Mouse (Mus musculus): ENCODE results near the gene Psg27. TPM values are rescaled to one million over a fixed set of nuclear protein-coding genes. Genes with fewer than 3 reads are reported as not detected.
"Not testable (repeated sequence)": the region's sequence is repeated elsewhere in the genome, so short reads cannot be mapped to it uniquely, and the experiment has no call there.

Gene Psg27
- polyA plus RNA-seq (2016; fragmentation: Nextera tagmentation; extraction: Ambion mirVana), result not detected in 2 replicates

DNA sequence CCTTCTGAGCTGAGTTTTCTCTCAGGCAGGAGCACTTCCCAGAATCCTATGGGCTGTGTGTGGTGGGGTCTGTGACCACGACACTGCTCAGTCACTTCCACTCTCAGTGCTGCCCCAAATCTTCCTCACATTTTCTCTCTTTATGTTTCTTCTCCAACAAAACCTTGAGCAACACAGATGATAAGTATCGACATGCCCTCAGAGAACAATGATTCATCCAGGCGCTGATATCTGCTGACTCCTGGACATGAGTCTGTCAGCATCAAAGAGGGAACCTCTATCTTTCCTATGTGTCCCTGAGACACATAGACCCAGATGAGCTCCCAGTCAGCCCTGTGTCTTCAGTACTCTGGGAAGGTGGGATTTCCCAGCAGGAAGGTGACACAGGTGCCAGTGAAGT lies at the start of gene Psg27:
Gene Psg27 (minus strand): TSS at position 101 of the 400 bp plus-strand sequence.
- no peaks in the 10 kb centered on the region for H3K36me3 ChIP-seq (replicated peaks)
- H3K4me3 ChIP-seq (replicated peaks), result no peak within 1 kb of the TSS
- no peak within 1 kb of the TSS for H3K27ac ChIP-seq
- H3K9me3 ChIP-seq, result 0 out of 2 replicates have a peak, but pooled peaks cover 8% of the 10 kb centered on the region
- no peak within 1 kb of the TSS for H3K9ac ChIP-seq
- WGBS, result 86% methylated on average over 3 of the region's 3 CpGs
- no peaks in the 10 kb centered on the region for H3K27me3 ChIP-seq
- H3K4me1 ChIP-seq, result no peaks in the 10 kb centered on the region
- no peak within 1 kb of the TSS for H3K4me2 ChIP-seq
- ATAC-seq (ENCODE audit: low FRiP score), result no peak

DNA sequence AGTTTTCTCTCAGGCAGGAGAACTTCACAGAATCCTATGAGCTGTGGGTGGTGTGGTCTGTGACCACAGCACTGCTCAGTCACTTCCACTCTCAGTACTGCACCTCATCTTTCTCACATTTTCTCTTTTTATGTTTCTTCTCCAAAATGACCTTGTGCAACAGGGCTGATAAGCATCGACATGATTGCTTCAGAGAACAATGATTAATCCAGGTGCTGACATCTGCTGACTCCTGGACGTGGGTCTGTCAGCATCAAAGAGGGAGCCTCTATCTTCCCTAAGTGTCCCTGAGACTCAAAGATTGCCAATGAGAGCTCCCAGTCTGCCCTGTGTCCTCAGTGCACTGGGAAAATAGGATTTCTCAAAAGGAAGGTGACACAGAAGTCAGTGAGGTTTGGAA lies 49.3 kb upstream of the Psg27 start, which contains the start of gene Psg23:
Gene Psg23 (minus strand): TSS at position 101 of the 400 bp plus-strand sequence.
- not testable (repeated sequence) for H3K9ac ChIP-seq; H3K4me1 ChIP-seq; H3K36me3 ChIP-seq (replicated peaks); ATAC-seq (ENCODE audit: low FRiP score); H3K4me3 ChIP-seq (replicated peaks); H3K27ac ChIP-seq; H3K27me3 ChIP-seq; H3K4me2 ChIP-seq; H3K9me3 ChIP-seq
- 71% methylated on average over 1 of the region's 2 CpGs for WGBS

GRCm38 (mm10) chr7:18559850-18560249 lies 7.3 kb downstream of the Psg27 start:
- Histone ChIP-seq H3K4me1 (no peaks in the 10 kb centered on the region), H3K27ac (no peak overlapping the region), H3K27me3 (no peaks in the 10 kb centered on the region), H3K4me3 (replicated peaks) (no peak overlapping the region), H3K9ac (no peak overlapping the region), H3K4me2 (no peak overlapping the region), H3K9me3 (no peaks in the 10 kb centered on the region), H3K36me3 (replicated peaks) (no peaks in the 10 kb centered on the region)
- no peak for ATAC-seq (ENCODE audit: low FRiP score)

GRCm38 (mm10) chr7:18555751-18556150 lies 11.4 kb downstream of the Psg27 start:
- not testable (repeated sequence) for H3K27me3 ChIP-seq; H3K9ac ChIP-seq; H3K9me3 ChIP-seq; ATAC-seq (ENCODE audit: low FRiP score); H3K4me2 ChIP-seq; H3K4me3 ChIP-seq (replicated peaks); H3K36me3 ChIP-seq (replicated peaks); H3K4me1 ChIP-seq; H3K27ac ChIP-seq
- 83% methylated on average over 3 of the region's 3 CpGs for WGBS

- 57% methylated on average over 3 of the region's 3 CpGs for WGBS
- Histone ChIP-seq H3K9me3 (0 out of 2 replicates have a peak, but pooled peaks cover 3% of the 10 kb centered on the region), H3K4me3 (replicated peaks) (no peak overlapping the region), H3K27ac (no peak overlapping the region), H3K9ac (no peak overlapping the region), H3K36me3 (replicated peaks) (no peaks in the 10 kb centered on the region), H3K4me1 (no peaks in the 10 kb centered on the region), H3K27me3 (no peaks in the 10 kb centered on the region), H3K4me2 (no peak overlapping the region)
- ATAC-seq (ENCODE audit: low FRiP score), result no peak
These were observed 33.7 kb downstream of the Psg27 start for GRCm38 (mm10) chr7:18533420-18533819.

GRCm38 (mm10) chr7:18532169-18532568 lies 34.9 kb downstream of the Psg27 start, which contains the start of gene Psg25:
Psg25 (minus strand) TSS chr7:18532269.
- Histone ChIP-seq H3K27ac (no peak within 1 kb of the TSS), H3K9me3 (no peaks in the 10 kb centered on the region), H3K9ac (no peak within 1 kb of the TSS), H3K36me3 (replicated peaks) (no peaks in the 10 kb centered on the region), H3K4me2 (no peak within 1 kb of the TSS), H3K4me3 (replicated peaks) (no peak within 1 kb of the TSS), H3K27me3 (no peaks in the 10 kb centered on the region), H3K4me1 (no peaks in the 10 kb centered on the region)
- whole genome bisulfite sequencing, result 85% methylated on average over 1 of the region's 1 CpGs
- ATAC-seq (ENCODE audit: low FRiP score), result no peak

GRCm38 (mm10) chr7:18524668-18525067 lies 42.4 kb downstream of the Psg27 start:
- Histone ChIP-seq H3K27me3 (no peaks in the 10 kb centered on the region), H3K27ac (no peak overlapping the region), H3K9ac (no peak overlapping the region), H3K4me3 (replicated peaks) (no peak overlapping the region), H3K4me1 (no peaks in the 10 kb centered on the region), H3K36me3 (replicated peaks) (no peaks in the 10 kb centered on the region), H3K4me2 (no peak overlapping the region), H3K9me3 (0 out of 2 replicates have a peak, but pooled peaks cover 2% of the 10 kb centered on the region)
- WGBS, result 92% methylated on average over 8 of the region's 8 CpGs
- ATAC-seq (ENCODE audit: low FRiP score), result no peak

DNA sequence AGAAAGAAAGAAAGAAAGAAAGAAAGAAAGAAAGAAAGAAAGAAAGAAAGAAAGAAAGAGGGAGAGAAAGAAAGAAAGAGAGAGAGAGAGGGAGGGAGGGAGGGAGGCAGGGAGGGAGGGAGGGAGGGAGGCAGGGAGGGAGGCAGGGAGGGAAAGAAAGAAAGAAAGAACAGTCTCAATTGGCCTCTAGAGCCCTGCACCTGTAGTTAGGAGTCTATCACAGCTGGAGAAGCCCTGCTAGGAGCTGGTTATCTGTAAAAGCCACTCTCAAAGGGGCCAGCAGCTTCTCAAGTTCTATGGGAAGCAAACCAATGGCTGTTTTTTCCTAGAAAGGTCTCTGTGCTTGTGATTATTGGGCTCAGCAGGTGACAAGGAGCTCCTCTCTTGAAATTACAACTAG lies 54.3 kb downstream of the Psg27 start:
- not testable (repeated sequence) for H3K4me2 ChIP-seq; H3K9ac ChIP-seq; H3K9me3 ChIP-seq; H3K27me3 ChIP-seq; H3K36me3 ChIP-seq (replicated peaks); H3K4me1 ChIP-seq; H3K27ac ChIP-seq; H3K4me3 ChIP-seq (replicated peaks); ATAC-seq (ENCODE audit: low FRiP score)

DNA sequence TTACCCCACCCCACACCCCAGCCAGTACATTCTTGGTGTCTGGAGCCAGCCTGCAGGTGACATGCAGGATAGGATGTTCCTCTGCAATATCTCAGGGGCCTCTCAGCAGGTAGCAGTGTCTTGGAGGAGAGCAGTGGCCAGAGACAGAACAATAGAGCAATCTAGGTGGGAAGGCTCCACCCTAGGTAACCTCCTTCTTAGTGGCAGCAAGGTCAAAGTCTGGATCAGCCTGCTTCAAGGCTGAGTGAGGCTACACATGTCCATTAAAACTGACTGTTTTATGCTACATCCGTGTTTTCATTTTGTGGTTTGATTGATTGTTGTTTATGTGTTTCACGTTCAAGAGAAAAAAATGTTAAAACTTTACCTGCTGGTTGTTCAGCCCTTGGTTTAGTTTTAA lies 54.7 kb downstream of the Psg27 start:
- not testable (repeated sequence) for H3K4me1 ChIP-seq; H3K9ac ChIP-seq; H3K27me3 ChIP-seq; ATAC-seq (ENCODE audit: low FRiP score); H3K4me2 ChIP-seq; H3K27ac ChIP-seq; H3K9me3 ChIP-seq; H3K36me3 ChIP-seq (replicated peaks); H3K4me3 ChIP-seq (replicated peaks)
- 66% methylated on average over 2 of the region's 2 CpGs for WGBS

GRCm38 (mm10) chr7:18511479-18511878 lies 55.6 kb downstream of the Psg27 start:
- ATAC-seq (ENCODE audit: low FRiP score), result no peak
- Histone ChIP-seq H3K4me3 (replicated peaks) (no peak overlapping the region), H3K4me2 (no peak overlapping the region), H3K4me1 (no peaks in the 10 kb centered on the region), H3K27me3 (no peaks in the 10 kb centered on the region), H3K9ac (no peak overlapping the region), H3K27ac (no peak overlapping the region), H3K9me3 (no peaks in the 10 kb centered on the region), H3K36me3 (replicated peaks) (no peaks in the 10 kb centered on the region)
- WGBS, result 19% methylated on average over 9 of the region's 9 CpGs

Other genes with a start within 250 kb of the Psg27 start
- not detected in 2 replicates for gene Psg18, start 212.3 kb downstream of the Psg27 start, polyA plus RNA-seq (2016; fragmentation: Nextera tagmentation; extraction: Ambion mirVana)
- not detected in 2 replicates for gene Psg28, start 135.3 kb downstream of the Psg27 start, polyA plus RNA-seq (2016; fragmentation: Nextera tagmentation; extraction: Ambion mirVana)
- not detected in 2 replicates for gene Psg26, start 83.1 kb downstream of the Psg27 start, polyA plus RNA-seq (2016; fragmentation: Nextera tagmentation; extraction: Ambion mirVana)
- not detected in 2 replicates for gene Psg25, start 35.0 kb downstream of the Psg27 start, polyA plus RNA-seq (2016; fragmentation: Nextera tagmentation; extraction: Ambion mirVana)
- not detected in 2 replicates for gene Psg23, start 49.2 kb upstream of the Psg27 start, polyA plus RNA-seq (2016; fragmentation: Nextera tagmentation; extraction: Ambion mirVana)
- not detected in 2 replicates for gene Psg21, start 89.4 kb upstream of the Psg27 start, polyA plus RNA-seq (2016; fragmentation: Nextera tagmentation; extraction: Ambion mirVana)
- gene Psg20, start 118.9 kb upstream of the Psg27 start, polyA plus RNA-seq (2016; fragmentation: Nextera tagmentation; extraction: Ambion mirVana), result not detected in 2 replicates
- gene Psg22, start 150.8 kb upstream of the Psg27 start, polyA plus RNA-seq (2016; fragmentation: Nextera tagmentation; extraction: Ambion mirVana), result not detected in 2 replicates
- gene Psg19, start 231.2 kb upstream of the Psg27 start, polyA plus RNA-seq (2016; fragmentation: Nextera tagmentation; extraction: Ambion mirVana), result not detected in 2 replicates

Data from forebrain, embryonic 12.5 days (tissue).